Mouse (Mus musculus) forebrain, postnatal 0 days (tissue): ENCODE results near the gene Aoah. TPM values are rescaled to one million over a fixed set of nuclear protein-coding genes. Genes with fewer than 3 reads are reported as not detected.

Experiments
- ATAC-seq: fragments of 200-750 bp; cut with Nextera tagmentation; 2 replicates; pipeline ENCODE4 v1.8.0; 2017; ENCODE audit warnings: mild to moderate bottlenecking, moderate library complexity
- DNase-seq: peaks from one replicate; pipeline ENCODE4 v3.0.0-alpha.2; 2015
- H3K27ac ChIP-seq: fragments of 300-500 bp; sonication (generic); 2 replicates; pipeline ENCODE4 v1.5.1; 2014; ENCODE audit warnings: low read depth, mild to moderate bottlenecking, antibody characterized with exemption, low read length, moderate library complexity, mixed read lengths
- H3K27me3 ChIP-seq: fragments of 300-500 bp; sonication (generic); 2 replicates; pipeline ENCODE4 v1.6.1; 2014; ENCODE audit warnings: mild to moderate bottlenecking, low read length, mixed read lengths; ENCODE audit not compliant: insufficient read depth
- H3K36me3 ChIP-seq: fragments of 300-500 bp; sonication (generic); 2 replicates; pipeline ENCODE4 v1.6.1; 2014; ENCODE audit warnings: mild to moderate bottlenecking, moderate library complexity; ENCODE audit not compliant: insufficient read depth
- H3K4me1 ChIP-seq: fragments of 300-500 bp; sonication (generic); 2 replicates; pipeline ENCODE4 v1.6.1; 2014; ENCODE audit warnings: antibody characterized with exemption; ENCODE audit not compliant: insufficient read depth
- H3K4me2 ChIP-seq: fragments of 300-500 bp; sonication (generic); 2 replicates; pipeline ENCODE4 v1.6.1; 2014; ENCODE audit warnings: low read depth, mild to moderate bottlenecking, moderate library complexity
- H3K4me3 ChIP-seq: fragments of 300-500 bp; sonication (generic); 2 replicates; pipeline ENCODE4 v1.5.1; 2014; ENCODE audit warnings: low read depth, low read length, mixed read lengths
- H3K9ac ChIP-seq: fragments of 300-500 bp; sonication (generic); 2 replicates; pipeline ENCODE4 v1.6.1; 2014; ENCODE audit warnings: mild to moderate bottlenecking
- H3K9me3 ChIP-seq: fragments of 300-500 bp; sonication (generic); 2 replicates; pipeline ENCODE4 v1.6.1; 2016; ENCODE audit warnings: low read length
- CTCF ChIP-seq: sonication (generic); IDR thresholded peaks from 2 replicates; pipeline ENCODE4 v1.5.1; 2016; ENCODE audit warnings: antibody characterized with exemption, control low read depth, low read depth
- WGBS: fragments of 180-500 bp; shearing (Covaris S2); extraction: QIAGEN DNeasy Blood & Tissue Kit; methylation state at CpG from one replicate; pipeline ENCODE4 v1.1.7; 2014; 5-methylcytosine and 5-hydroxymethylcytosine counted together
- polyA plus RNA-seq: library from polyadenylated mRNA; unstranded; fragments of >200 nt; fragmentation: Nextera tagmentation; extraction: Ambion mirVana; gene quantifications from 2 replicates; pipeline ENCODE4 v1.2.1, GENCODE M21; 2015
- total RNA-seq: library from RNA; depleted of rRNA; stranded (reverse); fragments of >200 nt; gene quantifications from 2 replicates; pipeline ENCODE4 v1.2.3, GENCODE M21; 2014; rRNA removed

Aoah gene
- 0.38 and 0.86 TPM in 2 replicates for total RNA-seq
- 0.44 and 0.51 TPM in 2 replicates for polyA plus RNA-seq

DNA sequence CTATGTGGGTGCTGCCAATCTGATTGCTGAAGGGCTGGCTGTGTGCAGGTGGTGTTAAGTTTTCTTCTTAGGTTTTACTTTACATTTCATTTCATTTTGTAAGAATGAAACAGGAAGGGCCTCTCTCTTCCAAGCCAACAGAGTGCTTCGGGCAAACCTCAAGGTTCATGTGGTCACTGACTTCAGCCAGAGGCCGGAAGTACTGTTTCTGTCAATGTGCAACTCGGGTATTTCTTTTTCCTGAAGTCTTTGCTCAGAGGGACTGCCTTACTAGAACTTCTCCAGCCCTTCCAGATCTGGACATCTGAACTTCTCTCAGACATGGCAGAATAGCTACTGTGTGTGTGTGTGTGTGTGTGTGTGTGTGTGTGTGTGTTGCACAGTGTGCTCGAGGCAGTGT, at the start of gene Aoah:
Gene Aoah, plus strand, starts transcription at position 213 of the 400 bp plus-strand sequence.
- Histone ChIP-seq H3K27ac (no peak within 1 kb of the TSS), H3K9me3 (no peaks in the 10 kb centered on the region), H3K4me2 (no peak within 1 kb of the TSS), H3K27me3 (no peaks in the 10 kb centered on the region), H3K9ac (no peak within 1 kb of the TSS), H3K36me3 (no peaks in the 10 kb centered on the region), H3K4me3 (no peak within 1 kb of the TSS), H3K4me1 (no peaks in the 10 kb centered on the region)
- no peak for TF ChIP-seq CTCF
- DNase-seq, result no peak
- WGBS, result 72% methylated on average over 4 of the region's 4 CpGs
- no peak for ATAC-seq

DNA sequence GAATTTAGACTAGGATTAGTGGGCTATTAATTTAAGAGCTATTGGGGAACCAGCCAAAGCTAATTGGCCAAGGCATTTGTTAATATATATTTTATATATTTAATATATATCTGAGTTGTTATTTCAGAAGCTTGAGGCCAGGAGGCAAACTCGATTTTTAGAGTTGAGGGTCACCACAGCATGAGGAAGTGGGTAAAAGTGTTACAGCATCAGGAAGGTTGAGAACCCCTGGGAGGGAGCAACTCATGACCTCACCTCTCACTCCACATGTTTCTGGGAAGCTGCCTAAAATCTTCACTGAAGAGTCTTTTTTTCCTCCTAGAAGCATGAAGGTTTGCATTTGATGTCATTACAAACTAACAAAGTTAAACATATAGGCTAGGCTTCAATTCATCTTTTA, 39.1 kb upstream of the Aoah start:
- no peak for ATAC-seq
- TF ChIP-seq CTCF, result no peak

DNA sequence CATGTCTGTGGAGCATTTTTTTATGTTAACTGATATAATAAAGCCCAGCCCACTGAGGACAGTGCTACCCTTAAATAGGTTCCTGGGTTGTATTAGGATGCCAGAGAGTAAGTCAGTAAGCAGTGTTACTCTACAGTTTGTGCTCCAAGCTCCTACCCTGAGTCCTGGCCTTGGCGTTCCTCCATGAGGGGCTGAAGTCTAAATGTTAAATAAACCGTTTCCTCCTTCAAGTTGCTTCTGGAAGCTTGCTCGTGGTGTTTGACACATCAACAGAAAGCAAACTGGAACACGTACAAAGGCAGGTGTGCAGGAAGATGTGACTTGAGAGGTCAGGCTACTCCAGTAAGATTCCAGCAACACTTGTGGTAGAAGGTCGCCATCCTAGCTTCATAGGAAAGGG, 10.3 kb upstream of the Aoah start:
- Histone ChIP-seq H3K27ac (no peak overlapping the region), H3K36me3 (no peaks in the 10 kb centered on the region), H3K4me2 (no peak overlapping the region), H3K9ac (no peak overlapping the region), H3K4me3 (no peak overlapping the region), H3K9me3 (no peaks in the 10 kb centered on the region), H3K27me3 (no peaks in the 10 kb centered on the region), H3K4me1 (no peaks in the 10 kb centered on the region)
- DNase-seq (no peak), ATAC-seq (no peak)
- 85% methylated on average over 5 of the region's 5 CpGs for WGBS
- no peak for TF ChIP-seq CTCF

More for the DNA sequence above, 39.1 kb upstream of the Aoah start:
- WGBS, result 74% methylated on average over 1 of the region's 1 CpGs
- Histone ChIP-seq H3K9me3 (no peaks in the 10 kb centered on the region), H3K36me3 (no peaks in the 10 kb centered on the region), H3K9ac (no peak overlapping the region), H3K4me2 (no peak overlapping the region), H3K27me3 (no peaks in the 10 kb centered on the region), H3K27ac (no peak overlapping the region), H3K4me1 (no peaks in the 10 kb centered on the region), H3K4me3 (no peak overlapping the region)
- DNase-seq, result no peak

DNA sequence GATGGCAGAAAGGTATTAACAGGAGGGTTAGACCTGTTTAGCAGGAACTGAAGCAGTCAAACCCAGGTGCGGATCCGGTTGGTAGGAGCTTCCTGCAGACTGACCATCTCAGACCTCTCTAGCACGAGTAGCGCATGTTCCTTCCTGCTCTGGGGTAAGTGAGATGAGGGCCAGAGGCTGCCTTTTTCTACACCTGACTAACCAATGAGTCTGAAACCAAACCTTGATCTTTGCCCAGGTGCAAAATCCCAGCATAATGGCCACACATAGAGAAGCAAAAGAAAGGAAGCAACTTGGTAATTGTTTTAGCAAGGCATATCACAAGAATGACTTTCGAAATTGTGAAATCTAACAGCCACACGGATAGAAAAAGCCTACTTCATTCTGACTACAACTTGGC, 9.9 kb upstream of the Aoah start:
- H3K36me3 ChIP-seq, result no peaks in the 10 kb centered on the region
- H3K27ac ChIP-seq, result no peak overlapping the region
- ATAC-seq (no peak), DNase-seq (no peak)
- WGBS, result 94% methylated on average over 6 of the region's 6 CpGs
- H3K4me3 ChIP-seq, result no peak overlapping the region
- H3K4me1 ChIP-seq, result no peaks in the 10 kb centered on the region
- TF ChIP-seq CTCF, result no peak
- H3K9ac ChIP-seq, result no peak overlapping the region
- no peaks in the 10 kb centered on the region for H3K27me3 ChIP-seq
- no peaks in the 10 kb centered on the region for H3K9me3 ChIP-seq
- H3K4me2 ChIP-seq, result no peak overlapping the region

DNA sequence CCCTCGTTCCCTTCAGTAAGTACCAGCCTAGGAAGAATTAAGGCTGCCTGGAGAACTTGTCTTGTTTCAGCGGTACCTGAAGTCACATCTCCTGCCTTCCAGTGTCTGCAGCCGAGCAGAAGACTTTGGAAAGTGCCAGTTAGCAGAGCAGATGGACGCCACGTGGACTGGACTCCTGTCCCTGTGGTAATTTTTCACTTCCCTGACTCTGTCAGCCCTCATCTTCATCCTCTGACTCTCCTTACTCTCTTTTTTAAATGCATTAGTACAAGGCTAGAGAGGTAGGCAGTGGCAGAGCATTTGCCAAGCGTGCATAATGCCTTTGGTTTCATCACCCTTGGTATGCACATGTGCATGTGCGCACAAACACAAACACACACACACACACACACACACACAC, 8.0 kb upstream of the Aoah start:
- no peak overlapping the region for H3K27ac ChIP-seq
- H3K9me3 ChIP-seq, result no peaks in the 10 kb centered on the region
- no peaks in the 10 kb centered on the region for H3K36me3 ChIP-seq
- no peak overlapping the region for H3K4me3 ChIP-seq
- H3K4me1 ChIP-seq, result no peaks in the 10 kb centered on the region
- H3K9ac ChIP-seq, result no peak overlapping the region
- no peak overlapping the region for H3K4me2 ChIP-seq
- H3K27me3 ChIP-seq, result no peaks in the 10 kb centered on the region
- DNase-seq (no peak), ATAC-seq (no peak)
- no peak for TF ChIP-seq CTCF
- WGBS, result 89% methylated on average over 7 of the region's 7 CpGs

DNA sequence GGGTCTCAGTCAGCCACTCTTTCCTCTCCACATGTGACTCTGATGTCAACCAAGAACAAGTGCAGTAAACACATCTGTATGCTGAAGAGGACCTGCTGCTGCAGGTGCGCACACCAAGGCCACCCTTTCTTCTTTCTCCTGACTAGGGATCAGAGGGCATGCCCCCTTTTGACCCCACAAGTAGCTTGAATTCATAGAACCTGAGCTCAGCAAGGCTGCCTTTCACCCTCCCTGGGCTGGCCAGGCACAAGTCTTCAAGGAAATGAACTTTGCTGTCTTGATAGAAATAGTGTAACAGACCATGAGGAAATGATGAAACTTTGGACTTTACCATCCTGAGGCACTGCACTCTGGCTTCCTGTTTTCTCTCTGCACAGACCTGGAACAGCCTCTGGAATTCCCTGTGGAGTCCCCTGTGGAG, 7.1 kb upstream of the Aoah start:
- 85% methylated on average over 1 of the region's 1 CpGs for WGBS
- no peak for TF ChIP-seq CTCF
- Histone ChIP-seq H3K9me3 (no peaks in the 10 kb centered on the region), H3K4me1 (no peaks in the 10 kb centered on the region), H3K27me3 (no peaks in the 10 kb centered on the region), H3K4me2 (no peak overlapping the region), H3K27ac (no peak overlapping the region), H3K36me3 (no peaks in the 10 kb centered on the region), H3K4me3 (no peak overlapping the region), H3K9ac (no peak overlapping the region)
- DNase-seq (no peak), ATAC-seq (no peak)

DNA sequence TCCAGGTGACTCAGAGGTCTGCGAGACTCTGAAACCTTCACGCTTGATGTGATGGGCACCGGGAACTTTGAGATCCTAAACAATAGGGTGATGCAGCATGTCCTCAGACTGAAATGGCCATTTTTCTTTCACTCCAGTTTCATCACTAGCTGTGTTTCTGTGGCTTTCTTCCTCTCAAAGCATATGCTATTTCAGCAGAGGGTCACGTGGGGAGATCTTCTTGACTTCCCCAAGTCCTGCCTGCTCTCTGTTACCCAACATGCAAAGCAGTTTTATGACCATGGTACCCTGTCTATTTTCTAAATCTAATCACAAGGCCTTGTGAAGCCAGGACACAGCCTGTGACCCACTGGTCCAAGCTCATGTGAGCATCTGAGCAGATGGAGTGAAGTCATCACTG, 6.0 kb upstream of the Aoah start:
- no peaks in the 10 kb centered on the region for H3K4me1 ChIP-seq
- H3K27ac ChIP-seq, result no peak overlapping the region
- WGBS, result 85% methylated on average over 4 of the region's 4 CpGs
- H3K9ac ChIP-seq, result no peak overlapping the region
- ATAC-seq (no peak), DNase-seq (no peak)
- TF ChIP-seq CTCF, result no peak
- no peaks in the 10 kb centered on the region for H3K9me3 ChIP-seq
- no peaks in the 10 kb centered on the region for H3K36me3 ChIP-seq
- no peak overlapping the region for H3K4me3 ChIP-seq
- no peak overlapping the region for H3K4me2 ChIP-seq
- H3K27me3 ChIP-seq, result no peaks in the 10 kb centered on the region

DNA sequence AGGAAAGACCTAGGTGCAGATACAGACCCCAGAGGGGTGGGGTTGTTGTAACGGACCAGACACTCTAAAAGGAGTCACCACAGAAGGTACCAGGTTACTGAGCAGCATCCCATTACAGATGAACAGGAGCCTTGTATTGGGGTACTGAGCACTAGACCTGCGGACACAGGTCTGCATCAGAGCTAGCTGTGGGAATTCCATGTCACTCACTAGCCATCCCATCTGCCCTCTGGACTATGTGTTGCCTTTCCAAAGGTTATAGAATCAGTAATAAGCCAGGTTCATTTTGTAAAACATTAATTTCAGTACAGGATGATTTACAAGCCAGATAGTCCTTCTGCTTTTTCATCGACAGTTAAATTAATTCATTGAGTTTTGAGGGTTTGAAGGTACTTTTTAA, 2.7 kb downstream of the Aoah start:
- WGBS, result 86% methylated on average over 3 of the region's 3 CpGs

More for the DNA sequence above, 2.7 kb downstream of the Aoah start:
- no peak overlapping the region for H3K27ac ChIP-seq
- no peak overlapping the region for H3K4me3 ChIP-seq
- TF ChIP-seq CTCF, result no peak
- no peak for DNase-seq
- no peaks in the 10 kb centered on the region for H3K27me3 ChIP-seq
- no peak overlapping the region for H3K4me2 ChIP-seq
- H3K9ac ChIP-seq, result no peak overlapping the region
- no peak for ATAC-seq
- no peaks in the 10 kb centered on the region for H3K9me3 ChIP-seq
- H3K4me1 ChIP-seq, result no peaks in the 10 kb centered on the region
- H3K36me3 ChIP-seq, result no peaks in the 10 kb centered on the region
